Mouse (Mus musculus) ES-E14 (cell line): ENCODE results near the gene Pou2f3.

Experiments used
- CHD2 ChIP-seq: IDR thresholded peaks from 2 replicates; pipeline ENCODE4 v1.6.1; 2014; ENCODE audit warnings: mild to moderate bottlenecking, low read depth, low read length, inconsistent platforms
- HCFC1 ChIP-seq: IDR thresholded peaks from 2 replicates; pipeline ENCODE4 v1.6.1; 2012; ENCODE audit warnings: low read length, inconsistent platforms, borderline replicate concordance; ENCODE audit not compliant: insufficient read depth
- MAFK ChIP-seq: IDR thresholded peaks from 2 replicates; pipeline ENCODE4 v1.6.1; 2014; ENCODE audit warnings: mild to moderate bottlenecking, low read depth, low read length, inconsistent platforms; ENCODE audit not compliant: insufficient read depth
- ZC3H11A ChIP-seq: IDR thresholded peaks from 2 replicates; pipeline ENCODE4 v1.6.1; 2012; ENCODE audit warnings: low read depth, mild to moderate bottlenecking, inconsistent platforms, low read length, borderline replicate concordance
- ZNF384 ChIP-seq: IDR thresholded peaks from 2 replicates; pipeline ENCODE4 v1.6.1; 2012; ENCODE audit warnings: low read depth, low read length, inconsistent platforms

DNA sequence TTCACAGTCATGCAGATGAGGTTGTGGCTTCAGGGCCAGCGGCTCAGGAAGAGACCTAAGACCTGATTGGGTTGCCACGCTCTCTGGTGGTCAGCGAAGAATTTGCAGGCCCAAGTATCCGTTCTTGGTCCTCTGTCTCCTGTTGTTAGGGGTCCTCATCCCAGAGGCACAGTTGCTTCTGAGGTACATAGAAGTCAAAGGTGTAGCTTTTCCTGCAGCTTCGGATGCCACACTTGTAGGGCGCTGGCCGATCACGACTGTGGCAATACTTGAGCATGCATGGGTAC, 12.2 kb upstream of the Pou2f3 start:
- TF ChIP-seq CHD2 (no peak), ZC3H11A (no peak), ZNF384 (no peak), MAFK (no peak), HCFC1 (no peak)
